Mouse (Mus musculus) myocyte (in vitro differentiated cells): Measurements from ENCODE around the gene Iqcn. TPM values are rescaled to one million over a fixed set of nuclear protein-coding genes. Genes with fewer than 3 reads are reported as not detected.
A peak's percentile ranks its signal among the peaks of the same experiment; 100 is the strongest.

Source experiments
- H3K27me3 ChIP-seq: one replicate; pipeline ENCODE4 v1.6.1; 2011; ENCODE audit not compliant: control insufficient read depth, insufficient read depth, insufficient read length
- H3K36me3 ChIP-seq: one replicate; pipeline ENCODE4 v1.6.1; 2011; ENCODE audit not compliant: control insufficient read depth, insufficient read depth
- H3K4me2 ChIP-seq: one replicate; pipeline ENCODE4 v1.6.1; 2011; ENCODE audit warnings: low read depth, control low read depth
- H3K4me3 ChIP-seq: one replicate; pipeline ENCODE4 v1.5.1; 2011; ENCODE audit warnings: mild to moderate bottlenecking, control low read depth, moderate library complexity
- H3K79me2 ChIP-seq: one replicate; pipeline ENCODE4 v1.6.1; 2011; ENCODE audit not compliant: control insufficient read depth, insufficient read depth
- H3ac ChIP-seq: one replicate; pipeline ENCODE4 v1.6.1; 2011; ENCODE audit not compliant: control insufficient read depth, insufficient read length
- CEBPB ChIP-seq: IDR thresholded peaks from 2 replicates; pipeline ENCODE4 v1.6.1; 2011; ENCODE audit warnings: mild to moderate bottlenecking, moderate library complexity; ENCODE audit not compliant: poor library complexity, insufficient read depth, severe bottlenecking
- E2F4 ChIP-seq: IDR thresholded peaks from one replicate; pipeline ENCODE4 v1.6.1; 2011; ENCODE audit warnings: mild to moderate bottlenecking, control low read depth, moderate library complexity; ENCODE audit not compliant: insufficient read depth
- MAX ChIP-seq: IDR thresholded peaks from one replicate; pipeline ENCODE4 v1.6.1; 2011; ENCODE audit warnings: low read depth, mild to moderate bottlenecking, control low read depth
- MYOD1 ChIP-seq, 3 experiments: IDR thresholded peaks; one replicate each; pipeline ENCODE4 v1.6.1; 2011; ENCODE audit warnings: control low read depth in 2 of 3, low read depth in 2 of 3, mild to moderate bottlenecking in 2 of 3, moderate library complexity in 1 of 3; ENCODE audit not compliant: insufficient read length in 2 of 3, control insufficient read depth in 1 of 3
- MYOG ChIP-seq, 3 experiments: IDR thresholded peaks; one replicate each; pipeline ENCODE4 v1.6.1; 2011; ENCODE audit warnings: control low read depth in 2 of 3, low read depth in 2 of 3, mild to moderate bottlenecking in 2 of 3; ENCODE audit not compliant: insufficient read length in 2 of 3, control insufficient read depth in 1 of 3, insufficient read depth in 1 of 3
- POLR2A ChIP-seq: IDR thresholded peaks from one replicate; pipeline ENCODE4 v1.6.1; 2011; ENCODE audit warnings: low read depth, mild to moderate bottlenecking, control low read depth, moderate library complexity; ENCODE audit not compliant: insufficient read length
- POLR2AphosphoS2 ChIP-seq: IDR thresholded peaks from one replicate; pipeline ENCODE4 v1.6.1; 2011; ENCODE audit warnings: low read depth, control low read depth; ENCODE audit not compliant: insufficient read length
- REST ChIP-seq: IDR thresholded peaks from one replicate; pipeline ENCODE4 v1.6.1; 2011; ENCODE audit warnings: mild to moderate bottlenecking, control low read depth, moderate library complexity; ENCODE audit not compliant: insufficient read depth, insufficient read length
- SRF ChIP-seq: IDR thresholded peaks from one replicate; pipeline ENCODE4 v1.6.1; 2011; ENCODE audit warnings: low read depth; ENCODE audit not compliant: control insufficient read depth, insufficient read length
- TCF12 ChIP-seq: IDR thresholded peaks from one replicate; pipeline ENCODE4 v1.6.1; 2011; ENCODE audit warnings: mild to moderate bottlenecking, control low read depth; ENCODE audit not compliant: poor library complexity, insufficient read depth, severe bottlenecking
- TCF3 ChIP-seq: IDR thresholded peaks from one replicate; pipeline ENCODE4 v1.6.1; 2011; ENCODE audit warnings: low read depth, control low read depth; ENCODE audit not compliant: insufficient read length
- USF1 ChIP-seq: IDR thresholded peaks from one replicate; pipeline ENCODE4 v1.6.1; 2011; ENCODE audit warnings: low read depth, mild to moderate bottlenecking, control low read depth, moderate library complexity
- polyA plus RNA-seq: library from polyadenylated mRNA; unstranded; fragments of >200 nt; fragmentation: generic; extraction: Trizol; gene quantifications from one replicate; pipeline ENCODE4 v1.2.1, GENCODE M21; 2012; ENCODE audit warnings: missing spikeins

Iqcn gene
- polyA plus RNA-seq, 1 experiment, result 0.02 TPM

DNA sequence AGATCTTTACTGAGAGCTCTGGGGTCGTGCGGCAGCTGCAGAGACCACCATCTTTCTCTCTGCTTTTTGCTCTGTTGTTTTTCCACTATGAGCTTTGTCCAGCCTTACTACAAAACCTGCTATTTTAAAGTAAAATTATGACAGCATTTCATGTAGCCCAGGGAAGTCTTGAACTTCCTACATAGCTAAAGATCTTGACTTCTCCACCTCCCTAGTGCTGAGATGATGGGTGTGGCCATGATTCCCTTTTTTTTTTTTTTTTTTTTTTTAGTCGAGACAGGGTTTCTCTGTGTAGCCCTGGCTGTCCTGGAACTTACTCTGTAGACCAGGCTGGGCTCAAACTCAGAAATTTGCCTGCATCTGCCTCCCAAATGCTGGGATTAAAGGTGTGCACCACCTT lies 38.6 kb upstream of the Iqcn start:
- Histone ChIP-seq H3K27me3 (no peaks in the 10 kb centered on the region), H3K79me2 (no peaks in the 10 kb centered on the region), H3K4me2 (no peak overlapping the region), H3K4me3 (no peak overlapping the region), H3K36me3 (no peaks in the 10 kb centered on the region), H3ac (no peak overlapping the region)
- TF ChIP-seq MYOG (IDR thresholded peaks at IDR 0.05; ENCODE audit: control insufficient read depth in 1 of 3, insufficient read depth in 1 of 3, insufficient read length in 2 of 3, low read depth in 2 of 3) (no peak), TCF3 (no peak), CEBPB (no peak), E2F4 (no peak), MAX (no peak), MYOD1 (IDR thresholded peaks at IDR 0.05; ENCODE audit: control insufficient read depth in 1 of 3, insufficient read length in 2 of 3, low read depth in 2 of 3) (no peak), TCF12 (no peak), POLR2A (no peak), REST (no peak), SRF (no peak), POLR2AphosphoS2 (no peak), USF1 (no peak)

DNA sequence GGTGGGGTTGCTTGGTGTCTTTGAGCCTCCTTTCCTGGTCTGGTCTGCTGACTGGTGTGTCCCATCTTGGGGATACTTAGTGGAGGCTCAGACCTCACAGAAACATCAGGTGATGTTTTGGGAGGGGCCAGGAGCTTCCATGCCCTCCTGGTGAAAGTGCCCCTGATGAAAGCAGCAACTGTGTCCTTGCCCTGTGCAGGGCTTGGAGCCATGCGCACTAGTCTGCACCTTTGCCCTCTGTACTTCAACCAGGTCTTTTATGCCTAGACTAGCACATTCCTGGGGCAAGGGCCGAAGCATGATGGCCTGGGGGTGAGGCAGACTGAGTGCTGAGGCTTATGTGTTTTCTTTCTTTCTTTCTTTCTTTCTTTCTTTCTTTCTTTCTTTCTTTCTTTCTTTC lies 37.7 kb upstream of the Iqcn start:
- H3K36me3 ChIP-seq, result no peaks in the 10 kb centered on the region
- H3K4me2 ChIP-seq, result no peak overlapping the region
- TF ChIP-seq E2F4 (no peak), POLR2A (no peak), SRF (no peak), MYOG (IDR thresholded peaks at IDR 0.05; ENCODE audit: control insufficient read depth in 1 of 3, insufficient read depth in 1 of 3, insufficient read length in 2 of 3, low read depth in 2 of 3) (no peak), MYOD1 (IDR thresholded peaks at IDR 0.05; ENCODE audit: control insufficient read depth in 1 of 3, insufficient read length in 2 of 3, low read depth in 2 of 3) (no peak), REST (no peak), MAX (no peak)
- H3K4me3 ChIP-seq, result no peak overlapping the region
- no peaks in the 10 kb centered on the region for H3K27me3 ChIP-seq
- no peak overlapping the region for H3ac ChIP-seq
- no peaks in the 10 kb centered on the region for H3K79me2 ChIP-seq

- Histone ChIP-seq H3K27me3 (no peaks in the 10 kb centered on the region), H3K4me2 (peak overlapping the region; percentile 27), H3ac (no peak overlapping the region), H3K4me3 (no peak overlapping the region), H3K79me2 (no peaks in the 10 kb centered on the region), H3K36me3 (no peaks in the 10 kb centered on the region)
- peak; percentile 28 for TF ChIP-seq POLR2A
- TF ChIP-seq TCF12, result no peak
- peak in 1 of 3 experiments; percentile 61 for TF ChIP-seq MYOG (IDR thresholded peaks at IDR 0.05; ENCODE audit: control insufficient read depth in 1 of 3, insufficient read depth in 1 of 3, insufficient read length in 2 of 3, low read depth in 2 of 3)
- peak in 1 of 3 experiments; percentile 45 for TF ChIP-seq MYOD1 (IDR thresholded peaks at IDR 0.05; ENCODE audit: control insufficient read depth in 1 of 3, insufficient read length in 2 of 3, low read depth in 2 of 3)
Measured at GRCm38 (mm10) chr8:70667071-70667470, 36.2 kb upstream of the Iqcn start.

- TF ChIP-seq MYOD1 (IDR thresholded peaks at IDR 0.05; ENCODE audit: control insufficient read depth in 1 of 3, insufficient read length in 2 of 3, low read depth in 2 of 3) (peak in 2 of 3 experiments; percentile 61 to 75), POLR2AphosphoS2 (no peak), MYOG (IDR thresholded peaks at IDR 0.05; ENCODE audit: control insufficient read depth in 1 of 3, insufficient read depth in 1 of 3, insufficient read length in 2 of 3, low read depth in 2 of 3) (peak in 2 of 3 experiments; percentile 73 to 92), TCF12 (peak; percentile 55), MAX (no peak)
Measured at GRCm38 (mm10) chr8:70671615-70672324, 31.5 kb upstream of the Iqcn start.

DNA sequence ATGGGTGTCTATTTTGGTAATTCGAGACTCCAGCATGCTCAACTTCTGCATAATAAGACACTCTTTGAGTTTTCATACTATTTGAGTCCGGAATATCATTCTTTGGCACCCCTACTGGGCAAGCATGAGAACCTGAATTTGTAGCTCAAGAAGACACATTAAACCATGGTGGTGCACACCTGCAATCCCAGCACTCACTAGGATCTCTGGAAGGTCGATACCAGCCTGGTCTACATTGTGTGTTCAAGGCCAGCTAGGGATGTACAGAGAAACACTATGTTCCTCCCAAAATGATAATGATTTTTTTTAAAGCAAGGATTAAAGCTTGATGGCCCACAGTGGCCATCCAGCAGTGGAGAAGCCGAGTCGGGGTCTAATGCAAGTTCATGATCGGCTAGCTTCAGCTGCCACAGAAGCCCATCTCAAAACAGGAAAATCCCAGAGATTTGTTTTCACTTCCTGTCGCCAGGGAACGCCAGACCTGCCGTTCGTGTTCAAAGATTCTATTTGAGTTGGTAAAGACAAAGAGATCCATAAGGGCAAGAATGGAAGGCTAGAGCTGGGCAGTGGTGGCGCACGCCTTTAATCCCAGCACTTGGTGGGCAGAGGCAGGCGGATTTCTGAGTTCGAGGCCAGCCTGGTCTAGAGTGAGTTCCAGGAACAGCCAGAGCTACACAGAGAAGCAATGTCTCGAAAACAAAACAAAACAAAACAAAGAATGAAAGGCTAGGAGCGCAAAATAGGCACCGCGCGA lies 30.8 kb upstream of the Iqcn start:
- Histone ChIP-seq H3K4me3 (peak overlapping the region; percentile 23), H3K4me2 (peak overlapping the region; percentile 79), H3K27me3 (no peaks in the 10 kb centered on the region), H3ac (no peak overlapping the region), H3K79me2 (peaks cover 29% of the 10 kb centered on the region), H3K36me3 (no peaks in the 10 kb centered on the region)
- TF ChIP-seq MYOD1 (IDR thresholded peaks at IDR 0.05; ENCODE audit: control insufficient read depth in 1 of 3, insufficient read length in 2 of 3, low read depth in 2 of 3) (peak in 1 of 3 experiments; percentile 3), TCF12 (no peak)

More at GRCm38 (mm10) chr8:70671615-70672324, 31.5 kb upstream of the Iqcn start:
- Histone ChIP-seq H3K4me2 (peak overlapping the region; percentile 79), H3K4me3 (no peak overlapping the region), H3ac (no peak overlapping the region), H3K79me2 (peaks cover 29% of the 10 kb centered on the region), H3K27me3 (no peaks in the 10 kb centered on the region), H3K36me3 (no peaks in the 10 kb centered on the region)
